Mouse (Mus musculus) E14TG2a.4 (cell line): Measurements from ENCODE around the gene Gad1.

Experiments
- H3K27me3 ChIP-seq: 2 replicates; pipeline ENCODE4 v1.6.1; 2014; ENCODE audit warnings: low read length, control low read depth; ENCODE audit not compliant: insufficient read depth
- H3K36me3 ChIP-seq: 2 replicates; pipeline ENCODE4 v1.6.1; 2014; ENCODE audit warnings: low read length, control low read depth; ENCODE audit not compliant: insufficient read depth
- H3K4me1 ChIP-seq: replicated peaks from 2 replicates; pipeline ENCODE4 v1.6.1; 2014; ENCODE audit warnings: low read depth, low read length, control low read depth
- H3K4me3 ChIP-seq: replicated peaks from 2 replicates; pipeline ENCODE4 v1.5.1; 2014; ENCODE audit warnings: mild to moderate bottlenecking, low read length
- H3K9me3 ChIP-seq: 2 replicates; pipeline ENCODE4 v1.6.1; 2014; ENCODE audit warnings: low read length, control low read depth
- CTCF ChIP-seq: conservative IDR thresholded peaks from 2 replicates; pipeline ENCODE4 v1.5.1; 2014; ENCODE audit warnings: low read length
- NANOG ChIP-seq: IDR thresholded peaks from 2 replicates; pipeline ENCODE4 v1.6.1; 2014; ENCODE audit warnings: borderline replicate concordance, low read length, mixed read lengths
- POU5F1 ChIP-seq: IDR thresholded peaks from 2 replicates; pipeline ENCODE4 v1.6.1; 2014; ENCODE audit warnings: low read length, borderline replicate concordance

The Gad1 gene

GRCm38 (mm10) chr2:70551446-70551845 lies 1.4 kb upstream of the Gad1 start:
- no peak for TF ChIP-seq NANOG
- Histone ChIP-seq H3K4me3 (no peak overlapping the region), H3K4me1 (peaks cover 36% of the 10 kb centered on the region), H3K27me3 (no peaks in the 10 kb centered on the region), H3K9me3 (peaks cover 14% of the 10 kb centered on the region), H3K36me3 (no peaks in the 10 kb centered on the region)

GRCm38 (mm10) chr2:70552067-70552598 lies 739 bp upstream of the Gad1 start:
- no peaks in the 10 kb centered on the region for H3K27me3 ChIP-seq
- peaks cover 14% of the 10 kb centered on the region for H3K9me3 ChIP-seq
- no peak for TF ChIP-seq POU5F1
- no peak for TF ChIP-seq CTCF
- no peak for TF ChIP-seq NANOG
- H3K4me3 ChIP-seq, result no peak overlapping the region
- peaks cover 42% of the 10 kb centered on the region for H3K4me1 ChIP-seq
- H3K36me3 ChIP-seq, result no peaks in the 10 kb centered on the region

GRCm38 (mm10) chr2:70553826-70554225 lies 954 bp downstream of the Gad1 start:
- peaks cover 14% of the 10 kb centered on the region for H3K9me3 ChIP-seq
- no peak overlapping the region for H3K4me3 ChIP-seq
- TF ChIP-seq POU5F1 (no peak), NANOG (no peak), CTCF (peak; percentile 18; the same call in 1 of the 2 replicates)
- no peaks in the 10 kb centered on the region for H3K36me3 ChIP-seq
- peaks cover 52% of the 10 kb centered on the region for H3K4me1 ChIP-seq
- H3K27me3 ChIP-seq, result no peaks in the 10 kb centered on the region

GRCm38 (mm10) chr2:70558112-70558842 lies 5.4 kb downstream of the Gad1 start:
- peaks cover 64% of the 10 kb centered on the region for H3K4me1 ChIP-seq
- TF ChIP-seq NANOG (no peak), CTCF (peak; percentile 92), POU5F1 (no peak)
- H3K36me3 ChIP-seq, result no peaks in the 10 kb centered on the region
- H3K4me3 ChIP-seq, result peak overlapping the region; percentile 62
- H3K9me3 ChIP-seq, result peaks cover under 1% of the 10 kb centered on the region; the same call in 1 of the 2 replicates
- H3K27me3 ChIP-seq, result peaks cover 32% of the 10 kb centered on the region

- TF ChIP-seq POU5F1, result no peak
- TF ChIP-seq NANOG, result no peak
- no peaks in the 10 kb centered on the region for H3K9me3 ChIP-seq
- H3K4me1 ChIP-seq, result peaks cover 71% of the 10 kb centered on the region
- H3K27me3 ChIP-seq, result peaks cover 38% of the 10 kb centered on the region
- H3K36me3 ChIP-seq, result no peaks in the 10 kb centered on the region
- peak overlapping the region; percentile 62 for H3K4me3 ChIP-seq
Observed at GRCm38 (mm10) chr2:70558843-70559451, 6.1 kb downstream of the Gad1 start.

GRCm38 (mm10) chr2:70559520-70559919 lies 6.6 kb downstream of the Gad1 start:
- H3K9me3 ChIP-seq, result no peaks in the 10 kb centered on the region
- peak overlapping the region; percentile 62 for H3K4me3 ChIP-seq
- peaks cover 77% of the 10 kb centered on the region for H3K4me1 ChIP-seq
- TF ChIP-seq NANOG, result no peak
- TF ChIP-seq POU5F1, result no peak
- TF ChIP-seq CTCF, result no peak
- no peaks in the 10 kb centered on the region for H3K36me3 ChIP-seq
- peaks cover 44% of the 10 kb centered on the region for H3K27me3 ChIP-seq

GRCm38 (mm10) chr2:70561077-70561795 lies 8.4 kb downstream of the Gad1 start:
- peaks cover 86% of the 10 kb centered on the region for H3K4me1 ChIP-seq
- 0 out of 2 replicates have a peak, but pooled peaks cover 8% of the 10 kb centered on the region for H3K36me3 ChIP-seq
- peak overlapping the region; percentile 82 for H3K4me3 ChIP-seq
- no peaks in the 10 kb centered on the region for H3K9me3 ChIP-seq
- H3K27me3 ChIP-seq, result peaks cover 61% of the 10 kb centered on the region
- no peak for TF ChIP-seq POU5F1
- TF ChIP-seq CTCF, result peak; percentile 55
- TF ChIP-seq NANOG, result no peak

- Histone ChIP-seq H3K36me3 (0 out of 2 replicates have a peak, but pooled peaks cover 8% of the 10 kb centered on the region), H3K4me1 (peaks cover 86% of the 10 kb centered on the region), H3K4me3 (peak overlapping the region; percentile 82), H3K27me3 (peaks cover 69% of the 10 kb centered on the region), H3K9me3 (no peaks in the 10 kb centered on the region)
- TF ChIP-seq CTCF, result no peak
- TF ChIP-seq NANOG, result no peak
- no peak for TF ChIP-seq POU5F1
Observed at GRCm38 (mm10) chr2:70562011-70562491, 9.2 kb downstream of the Gad1 start.
